ENCODE assay signal across 8 mouse cellular contexts in the genomic region with DNA sequence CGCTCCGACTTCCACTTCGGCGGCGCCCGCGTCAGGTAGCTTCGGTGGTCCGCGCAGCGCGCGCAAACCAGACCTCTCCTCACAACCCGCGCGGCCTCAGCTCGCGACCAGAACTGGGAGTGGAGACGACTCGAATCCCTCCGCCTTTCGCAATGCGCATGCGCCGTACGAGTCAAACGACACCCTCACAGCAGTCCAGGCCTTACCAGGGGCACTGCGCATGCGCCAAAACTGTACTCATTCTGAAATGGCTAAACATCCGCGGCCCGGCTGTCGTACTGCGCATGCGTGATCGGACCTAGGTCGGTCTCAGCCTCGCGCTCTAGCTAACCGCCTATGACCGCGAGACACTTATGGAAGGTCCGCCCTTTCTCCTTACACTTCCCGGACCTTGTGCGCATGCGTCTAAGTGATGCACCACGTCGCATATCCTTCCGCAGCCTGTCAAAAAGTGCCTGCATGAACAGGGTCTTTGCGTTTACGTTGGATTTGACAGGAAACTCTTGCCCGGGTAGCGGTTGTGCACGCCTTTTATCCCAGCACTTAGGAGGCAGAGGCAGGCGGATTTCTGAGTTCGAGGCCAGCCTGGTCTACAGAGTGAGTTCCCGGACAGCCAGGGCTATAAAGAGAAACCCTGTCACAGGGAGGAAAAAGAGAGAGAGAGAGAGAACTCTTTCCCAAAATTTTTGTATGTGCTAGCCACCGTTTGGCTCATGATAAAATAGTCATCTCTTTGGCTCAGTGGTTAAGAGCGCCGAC. TPM values are rescaled to one million over a fixed set of nuclear protein-coding genes. Genes with fewer than 3 reads are reported as not detected.
DNase-seq lines count a peak whose midpoint lies in the region; ATAC-seq and TF ChIP-seq lines count a peak whose summit lies in the region.

Snrnp70 (minus strand) TSS at position 165 of the 759 bp plus-strand sequence.

- H3K27me3 ChIP-seq in ES-Bruce4 (ENCODE audit: control insufficient read depth, insufficient read depth, low read length, poor library complexity, severe bottlenecking), result no peaks in the 10 kb centered on the region
- H3K27me3 ChIP-seq in forebrain, embryonic 13.5 days, result no peaks in the 10 kb centered on the region
- H3K27me3 ChIP-seq in liver, postnatal 0 days (ENCODE audit: insufficient read depth, low read length), result no peaks in the 10 kb centered on the region
- H3K27me3 ChIP-seq in neural tube, embryonic 14.5 days (ENCODE audit: control insufficient read depth, insufficient read depth, low read length), result no peaks in the 10 kb centered on the region

- TF ChIP-seq EP300 in ES-Bruce4 (IDR thresholded peaks at IDR 0.05; ENCODE audit: insufficient read depth, low read depth, low read length), result 0 out of 2 replicates have a peak, but pooled peaks have one; percentile 1
- TF ChIP-seq EP300 in liver, postnatal 0 days (IDR thresholded peaks at IDR 0.05; ENCODE audit: low read depth), result no peak

- intact Hi-C loops in heart, postnatal 10 days (cut with DNase I), result loop anchor here (2.0 kb wide), 2 partner anchors 89 to 95 kb away; no protein-coding TSS in a partner anchor

- under 1% methylated on average over 60 of the region's 60 CpGs for WGBS in forebrain, embryonic 13.5 days
- WGBS in large intestine, adult 2 months, result under 1% methylated on average over 60 of the region's 60 CpGs
- WGBS in liver, postnatal 0 days (ENCODE audit: insufficient replicate concordance), result under 1% methylated on average over 60 of the region's 60 CpGs
- WGBS in neural tube, embryonic 14.5 days, result under 1% methylated on average over 60 of the region's 60 CpGs

- TF ChIP-seq CTCF in ES-Bruce4 (IDR thresholded peaks at IDR 0.05; ENCODE audit: low read depth, low read length), result no peak
- no peak for TF ChIP-seq CTCF in liver, postnatal 0 days (IDR thresholded peaks at IDR 0.05; ENCODE audit: low read depth)

- peak; percentile 99 for ATAC-seq in cerebellum, adult (ENCODE audit: insufficient number of reproducible peaks, low FRiP score, low TSS enrichment)
- peak; percentile 97 for ATAC-seq in forebrain, embryonic 13.5 days
- peak; percentile 97 for ATAC-seq in liver, postnatal 0 days
- ATAC-seq in neural tube, embryonic 14.5 days (ENCODE audit: low read depth), result peak; percentile 97

- H3K36me3 ChIP-seq in ES-Bruce4 (ENCODE audit: control insufficient read depth, insufficient read depth, low read length, poor library complexity, severe bottlenecking), result peaks cover 35% of the 10 kb centered on the region
- H3K36me3 ChIP-seq in forebrain, embryonic 13.5 days (ENCODE audit: poor library complexity, severe bottlenecking), result peaks cover 21% of the 10 kb centered on the region
- peaks cover 25% of the 10 kb centered on the region for H3K36me3 ChIP-seq in liver, postnatal 0 days (replicated peaks; ENCODE audit: insufficient read depth, low read length)
- peaks cover 9% of the 10 kb centered on the region for H3K36me3 ChIP-seq in neural tube, embryonic 14.5 days (ENCODE audit: control insufficient read depth, insufficient read depth, low read length)

- peak within 1 kb of the TSS; percentile 86 for H3K9ac ChIP-seq in ES-Bruce4 (ENCODE audit: low read depth, poor library complexity, severe bottlenecking)
- peak within 1 kb of the TSS; percentile 95 for H3K9ac ChIP-seq in forebrain, embryonic 13.5 days
- H3K9ac ChIP-seq in liver, postnatal 0 days (replicated peaks), result peak within 1 kb of the TSS; percentile 94
- H3K9ac ChIP-seq in neural tube, embryonic 14.5 days (replicated peaks; ENCODE audit: low read depth, low read length), result peak within 1 kb of the TSS; percentile 84

- H3K4me1 ChIP-seq in ES-Bruce4 (ENCODE audit: control insufficient read depth, insufficient read depth, low read length), result peaks cover 9% of the 10 kb centered on the region
- peaks cover 26% of the 10 kb centered on the region for H3K4me1 ChIP-seq in forebrain, embryonic 13.5 days
- H3K4me1 ChIP-seq in liver, postnatal 0 days (ENCODE audit: insufficient read depth), result peaks cover 16% of the 10 kb centered on the region
- peaks cover 21% of the 10 kb centered on the region for H3K4me1 ChIP-seq in neural tube, embryonic 14.5 days (ENCODE audit: control insufficient read depth, insufficient read depth, low read length)

- H3K27ac ChIP-seq in ES-Bruce4 (ENCODE audit: insufficient read depth, low read length), result peak within 1 kb of the TSS; percentile 77
- H3K27ac ChIP-seq in forebrain, embryonic 13.5 days, result peak within 1 kb of the TSS; percentile 99
- H3K27ac ChIP-seq in liver, postnatal 0 days (ENCODE audit: low read depth), result peak within 1 kb of the TSS; percentile 96
- H3K27ac ChIP-seq in neural tube, embryonic 14.5 days (ENCODE audit: low read depth, low read length), result peak within 1 kb of the TSS; percentile 91

- H3K4me2 ChIP-seq in forebrain, embryonic 13.5 days, result peak within 1 kb of the TSS; percentile 99
- H3K4me2 ChIP-seq in liver, postnatal 0 days (ENCODE audit: low read depth, low read length), result peak within 1 kb of the TSS; percentile 92
- peak within 1 kb of the TSS; percentile 98 for H3K4me2 ChIP-seq in neural tube, embryonic 14.5 days (ENCODE audit: low read depth, low read length)

- H3K9me3 ChIP-seq in ES-Bruce4 (replicated peaks; ENCODE audit: control insufficient read depth, insufficient read depth, low read length, poor library complexity, severe bottlenecking), result no peaks in the 10 kb centered on the region
- H3K9me3 ChIP-seq in forebrain, embryonic 13.5 days (replicated peaks), result no peaks in the 10 kb centered on the region
- no peaks in the 10 kb centered on the region for H3K9me3 ChIP-seq in liver, postnatal 0 days (ENCODE audit: low read length)
- no peaks in the 10 kb centered on the region for H3K9me3 ChIP-seq in neural tube, embryonic 14.5 days (ENCODE audit: control insufficient read depth, low read length)

- TF ChIP-seq POLR2A in ES-Bruce4 (IDR thresholded peaks at IDR 0.05; ENCODE audit: insufficient read depth, low read length), result peak; percentile 72

- peak within 1 kb of the TSS; percentile 79 for H3K4me3 ChIP-seq in ES-Bruce4 (ENCODE audit: low read depth, low read length)
- peak within 1 kb of the TSS; percentile 82 for H3K4me3 ChIP-seq in forebrain, embryonic 13.5 days
- H3K4me3 ChIP-seq in liver, postnatal 0 days (ENCODE audit: low read depth, low read length), result peak within 1 kb of the TSS; percentile 86
- H3K4me3 ChIP-seq in neural tube, embryonic 14.5 days (ENCODE audit: low read depth, low read length), result peak within 1 kb of the TSS; percentile 58

- peak; percentile 100 for DNase-seq in heart, postnatal 10 days
- peak; percentile 99 for DNase-seq in large intestine, adult 2 months (ENCODE audit: low read depth, low spot score)
- DNase-seq in liver, postnatal 0 days, result peak; percentile 100
- DNase-seq in testis, postnatal 10 days (ENCODE audit: low spot score), result peak; percentile 100

RNA-seq across cellular contexts. Expression of gene Snrnp70, which starts in this region (rescaled TPM):
- polyA plus RNA-seq in ES-Bruce4 (2011; ENCODE audit: insufficient read depth, insufficient read length, low read depth, missing spikeins), result 686 and 799 TPM in 2 replicates
- 250 and 254 TPM in 2 replicates for polyA plus RNA-seq in forebrain, embryonic 13.5 days (2015; fragmentation: Nextera tagmentation; extraction: Ambion mirVana)
- total RNA-seq in heart, postnatal 10 days (2021), result 100 to 1,000 TPM; 146 to 161 TPM
- polyA plus RNA-seq in large intestine, adult 2 months (2012; rRNA removed), result 102 and 165 TPM in 2 replicates
- 53.7 and 57.2 TPM in 2 replicates for polyA plus RNA-seq in liver, postnatal 0 days (2015; fragmentation: Nextera tagmentation; extraction: Ambion mirVana)
- 76.1 and 93.7 TPM in 2 replicates for polyA plus RNA-seq in neural tube, embryonic 14.5 days (2014; fragmentation: Nextera tagmentation; extraction: Ambion mirVana)

Comparison
In these comparisons a context has a peak if more than half of its experiments do, and no peak if none do; other contexts are left out.
1. Peak in every context shown above with its lines: DNase-seq, ATAC-seq, H3K4me3 ChIP-seq and H3K27ac ChIP-seq.